Mouse (Mus musculus) stomach, embryonic 16.5 days (tissue): ENCODE measurements around the gene Olfr472. TPM values are rescaled to one million over a fixed set of nuclear protein-coding genes. Genes with fewer than 3 reads are reported as not detected.
"Not testable (repeated sequence)": the region's sequence is repeated elsewhere in the genome, so short reads cannot be mapped to it uniquely, and the experiment has no call there.

Source experiments
- ATAC-seq: fragments of 200-750 bp; cut with Nextera tagmentation; 2 replicates; pipeline ENCODE4 v1.8.0; 2017; ENCODE audit warnings: moderate number of reproducible peaks, moderate TSS enrichment; ENCODE audit not compliant: insufficient read depth, low FRiP score
- H3K27ac ChIP-seq: fragments of 300-500 bp; sonication (generic); 2 replicates; pipeline ENCODE4 v1.5.1; 2014; ENCODE audit warnings: low read length
- H3K27me3 ChIP-seq: fragments of 300-500 bp; sonication (generic); 2 replicates; pipeline ENCODE4 v1.6.1; 2014; ENCODE audit warnings: low read length, control low read depth, mixed read lengths; ENCODE audit not compliant: control insufficient read depth, insufficient read depth
- H3K36me3 ChIP-seq: fragments of 300-500 bp; sonication (generic); 2 replicates; pipeline ENCODE4 v1.6.1; 2014; ENCODE audit warnings: low read length; ENCODE audit not compliant: control insufficient read depth, insufficient read depth
- H3K4me1 ChIP-seq: fragments of 300-500 bp; sonication (generic); 2 replicates; pipeline ENCODE4 v1.6.1; 2014; ENCODE audit warnings: low read length, control low read depth, mixed read lengths; ENCODE audit not compliant: control insufficient read depth, insufficient read depth
- H3K4me2 ChIP-seq: fragments of 300-500 bp; sonication (generic); 2 replicates; pipeline ENCODE4 v1.6.1; 2014; ENCODE audit warnings: low read depth, low read length, mixed read lengths
- H3K4me3 ChIP-seq: fragments of 300-500 bp; sonication (generic); replicated peaks from 2 replicates; pipeline ENCODE4 v1.5.1; 2014; ENCODE audit warnings: mild to moderate bottlenecking, low read length
- H3K9ac ChIP-seq: fragments of 300-500 bp; sonication (generic); 2 replicates; pipeline ENCODE4 v1.6.1; 2014; ENCODE audit warnings: low read length
- H3K9me3 ChIP-seq: fragments of 300-500 bp; sonication (generic); replicated peaks from 2 replicates; pipeline ENCODE4 v1.6.1; 2016; ENCODE audit warnings: low read length, control low read depth; ENCODE audit not compliant: control insufficient read depth
- WGBS: fragments of 180-500 bp; shearing (Covaris S2); extraction: QIAGEN DNeasy Blood & Tissue Kit; methylation state at CpG from one replicate; pipeline ENCODE4 v1.1.7; 2014; 5-methylcytosine and 5-hydroxymethylcytosine counted together
- polyA plus RNA-seq: library from polyadenylated mRNA; unstranded; fragments of >200 nt; fragmentation: Nextera tagmentation; extraction: Ambion mirVana; gene quantifications from 2 replicates; pipeline ENCODE4 v1.2.1, GENCODE M21; 2015

Olfr472 gene
- polyA plus RNA-seq: not detected in 2 replicates

DNA sequence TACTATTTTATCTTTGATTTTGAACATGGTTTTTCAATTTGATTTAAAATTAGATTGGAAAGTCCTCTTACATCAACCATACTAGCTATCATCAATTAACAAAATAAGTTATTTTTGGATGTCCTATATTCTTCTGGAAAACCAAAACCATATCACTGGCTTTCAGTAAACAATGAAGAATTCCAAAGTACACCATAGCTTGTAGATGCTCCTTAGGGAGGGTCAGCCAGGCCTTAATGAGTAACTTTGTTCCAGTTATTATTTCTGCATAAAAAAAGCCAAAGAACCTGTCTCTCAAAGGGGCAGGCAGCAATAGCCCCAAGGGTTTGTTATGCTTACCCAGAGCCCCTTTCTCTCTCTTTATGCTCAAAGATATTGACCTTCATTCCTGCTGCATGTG is at the start of gene Olfr472:
Gene Olfr472 (plus strand): TSS at position 301 of the 400 bp plus-strand sequence.
- H3K36me3 ChIP-seq: no peaks in the 10 kb centered on the region
- no peaks in the 10 kb centered on the region for H3K9me3 ChIP-seq
- no peak within 1 kb of the TSS for H3K4me3 ChIP-seq
- no peak within 1 kb of the TSS for H3K4me2 ChIP-seq
- H3K9ac ChIP-seq: no peak within 1 kb of the TSS
- no peak within 1 kb of the TSS for H3K27ac ChIP-seq
- no peaks in the 10 kb centered on the region for H3K4me1 ChIP-seq
- no peaks in the 10 kb centered on the region for H3K27me3 ChIP-seq
- no peak for ATAC-seq

DNA sequence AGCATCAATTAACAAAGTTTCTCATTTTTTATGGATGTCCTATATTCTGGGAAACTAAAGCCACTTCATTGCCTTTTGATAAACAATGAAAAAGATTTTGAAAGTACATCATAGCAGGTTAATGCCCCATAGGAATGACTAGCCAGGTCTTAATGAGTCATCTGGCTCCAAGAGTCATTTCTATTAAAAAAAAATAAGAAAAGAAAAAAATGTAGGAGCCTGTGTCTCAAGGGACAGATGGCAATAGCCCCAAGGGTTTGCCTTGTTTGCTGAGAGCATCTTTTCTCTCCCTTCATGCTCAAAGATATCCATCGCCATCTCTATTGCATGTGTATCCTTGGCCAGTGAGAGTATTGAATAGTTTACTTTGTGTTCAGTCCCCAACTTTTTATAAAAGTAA is 32.4 kb downstream of the Olfr472 start, which contains the start of gene Olfr473:
Gene Olfr473 (plus strand): TSS at position 301 of the 400 bp plus-strand sequence.
- no peak for ATAC-seq
- H3K9me3 ChIP-seq: no peaks in the 10 kb centered on the region
- WGBS: 96% methylated on average over 1 of the region's 1 CpGs

GRCm38 (mm10) chr7:107952539-107952938 is 54.8 kb downstream of the Olfr472 start:
- not testable (repeated sequence) for H3K27me3 ChIP-seq, H3K4me2 ChIP-seq, H3K36me3 ChIP-seq, H3K4me1 ChIP-seq, H3K27ac ChIP-seq, H3K4me3 ChIP-seq, H3K9ac ChIP-seq, ATAC-seq, H3K9me3 ChIP-seq
- 96% methylated on average over 12 of the region's 12 CpGs for WGBS

More for the DNA sequence above, 32.4 kb downstream of the Olfr472 start, which contains the start of gene Olfr473:
- H3K27me3 ChIP-seq: no peaks in the 10 kb centered on the region
- H3K4me1 ChIP-seq: no peaks in the 10 kb centered on the region
- H3K27ac ChIP-seq: no peak within 1 kb of the TSS
- H3K4me3 ChIP-seq: no peak within 1 kb of the TSS
- no peak within 1 kb of the TSS for H3K9ac ChIP-seq
- H3K4me2 ChIP-seq: no peak within 1 kb of the TSS
- H3K36me3 ChIP-seq: no peaks in the 10 kb centered on the region

DNA sequence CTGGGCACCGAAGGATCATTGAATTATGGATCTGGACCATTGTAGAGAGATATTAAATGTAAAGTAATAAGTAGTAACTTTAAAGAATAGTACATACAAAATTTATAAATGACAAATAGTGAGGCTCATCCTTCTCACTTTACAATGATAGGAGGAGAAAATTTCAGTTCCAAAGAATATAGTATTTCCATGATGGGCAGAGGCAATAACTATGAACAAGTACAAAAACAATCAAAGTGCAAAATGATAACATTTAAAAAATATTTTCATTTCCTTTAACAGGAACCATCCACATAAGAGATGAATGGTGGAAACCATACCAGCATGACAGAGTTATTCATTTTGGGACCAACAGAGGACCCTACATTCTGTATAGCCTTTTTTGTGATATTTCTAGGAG is 56.6 kb downstream of the Olfr472 start, which contains the start of gene Olfr474:
Gene Olfr474 (plus strand): TSS at position 301 of the 400 bp plus-strand sequence.
- H3K9ac ChIP-seq: no peak within 1 kb of the TSS
- H3K4me3 ChIP-seq: no peak within 1 kb of the TSS
- no peaks in the 10 kb centered on the region for H3K9me3 ChIP-seq
- ATAC-seq: no peak
- H3K27me3 ChIP-seq: no peaks in the 10 kb centered on the region
- no peak within 1 kb of the TSS for H3K4me2 ChIP-seq
- WGBS: 81% methylated on average over 1 of the region's 1 CpGs
- H3K27ac ChIP-seq: no peak within 1 kb of the TSS
- no peaks in the 10 kb centered on the region for H3K36me3 ChIP-seq
- no peaks in the 10 kb centered on the region for H3K4me1 ChIP-seq

Other genes starting within 250 kb of the Olfr472 start
- gene Cyb5r2, start 139.9 kb upstream of the Olfr472 start, polyA plus RNA-seq: 0.25 and 0.34 TPM in 2 replicates
- not detected in 2 replicates for gene Ovch2, start 96.7 kb upstream of the Olfr472 start, polyA plus RNA-seq
- gene Olfr467, start 85.6 kb upstream of the Olfr472 start, polyA plus RNA-seq: not detected in 2 replicates
- gene Olfr469, start 72.4 kb upstream of the Olfr472 start, polyA plus RNA-seq: not detected in 2 replicates
- gene Olfr470, start 50.4 kb upstream of the Olfr472 start, polyA plus RNA-seq: not detected in 2 replicates
- gene Olfr473, start 32.5 kb downstream of the Olfr472 start, polyA plus RNA-seq: not detected in 2 replicates
- not detected in 2 replicates for gene Olfr474, start 56.7 kb downstream of the Olfr472 start, polyA plus RNA-seq
- gene Olfr476, start 66.9 kb downstream of the Olfr472 start, polyA plus RNA-seq: not detected in 2 replicates
- not detected in 2 replicates for gene Olfr477, start 88.8 kb downstream of the Olfr472 start, polyA plus RNA-seq
- gene Olfr478, start 136.1 kb downstream of the Olfr472 start, polyA plus RNA-seq: not detected in 2 replicates
- not detected in 2 replicates for gene Olfr479, start 152.8 kb downstream of the Olfr472 start, polyA plus RNA-seq
- gene Olfr480, start 169.4 kb downstream of the Olfr472 start, polyA plus RNA-seq: not detected in 2 replicates
- gene Olfr481, start 182.0 kb downstream of the Olfr472 start, polyA plus RNA-seq: not detected in 2 replicates
- gene Olfr482, start 199.7 kb downstream of the Olfr472 start, polyA plus RNA-seq: 0.18 and 0.24 TPM in 2 replicates
- not detected in 2 replicates for gene Olfr483, start 202.9 kb downstream of the Olfr472 start, polyA plus RNA-seq
- not detected in 2 replicates for gene Olfr484, start 229.5 kb downstream of the Olfr472 start, polyA plus RNA-seq